Mouse (Mus musculus): Measurements from ENCODE around the gene Hcn3.

The Hcn3 gene

DNA sequence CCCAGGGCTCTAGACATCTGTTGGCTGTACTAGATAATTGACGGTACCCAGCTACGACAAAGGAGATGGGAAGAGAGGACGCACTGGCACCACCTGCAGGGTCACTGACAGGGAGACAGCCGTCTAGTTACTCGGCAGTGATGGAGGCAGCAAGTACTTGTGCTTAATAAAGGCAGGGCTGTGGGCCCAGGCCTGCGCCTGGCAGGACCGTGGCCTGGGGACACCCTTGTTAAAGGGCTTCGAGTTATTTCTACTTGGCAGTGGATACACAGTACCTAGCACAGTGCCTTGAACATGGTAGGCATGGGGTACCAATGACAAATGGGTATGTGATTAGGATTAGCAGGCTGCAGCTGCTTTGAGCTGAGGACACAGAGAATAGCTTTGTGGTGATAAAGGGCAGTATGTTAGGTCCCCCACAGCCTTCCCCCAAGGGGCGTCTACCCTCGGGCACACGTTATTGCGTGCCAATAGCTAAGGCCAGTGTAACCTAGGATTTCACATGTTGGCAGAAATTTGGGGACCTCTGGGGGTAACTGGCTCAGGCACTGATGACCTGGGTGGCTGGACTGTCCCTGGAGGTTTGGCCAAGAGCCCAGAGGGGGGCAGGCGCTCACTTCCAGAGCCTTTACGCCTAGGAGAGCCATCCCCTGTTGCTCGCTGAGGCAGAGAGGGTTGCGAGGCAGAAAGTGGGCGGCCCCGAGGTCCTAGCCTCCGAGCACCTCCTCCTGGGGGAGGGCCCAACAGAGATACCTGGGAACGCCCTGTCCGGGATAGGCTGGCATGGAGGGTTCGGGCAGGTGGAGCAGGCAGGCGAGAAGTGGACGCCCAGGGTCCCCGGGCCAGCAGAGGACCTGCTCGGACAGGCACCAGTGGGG lies 12.7 kb downstream of the Hcn3 start:
- in situ Hi-C loops (cut with MboI, MseI): no loop called here

DNA sequence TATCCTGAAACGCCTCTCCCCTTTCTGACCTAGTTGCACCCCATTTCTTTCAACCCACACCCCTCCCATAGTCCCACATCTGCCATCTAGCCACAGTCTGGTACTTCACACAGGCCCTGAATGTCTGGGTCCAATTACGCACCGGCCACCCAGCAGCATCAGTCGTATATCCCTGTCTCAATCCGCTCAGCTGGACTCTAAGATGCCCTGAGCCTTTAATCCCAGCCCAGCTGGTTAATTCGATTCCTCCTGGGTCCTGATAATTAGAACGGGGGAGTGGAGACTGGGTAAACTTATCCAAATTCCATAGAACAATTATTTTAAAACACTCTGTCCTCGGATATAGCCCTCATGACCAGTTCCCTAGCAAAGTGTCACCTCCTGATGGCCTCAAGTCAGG lies 14.4 kb downstream of the Hcn3 start:
- in situ Hi-C loops (cut with MboI, MseI): no loop called here

DNA sequence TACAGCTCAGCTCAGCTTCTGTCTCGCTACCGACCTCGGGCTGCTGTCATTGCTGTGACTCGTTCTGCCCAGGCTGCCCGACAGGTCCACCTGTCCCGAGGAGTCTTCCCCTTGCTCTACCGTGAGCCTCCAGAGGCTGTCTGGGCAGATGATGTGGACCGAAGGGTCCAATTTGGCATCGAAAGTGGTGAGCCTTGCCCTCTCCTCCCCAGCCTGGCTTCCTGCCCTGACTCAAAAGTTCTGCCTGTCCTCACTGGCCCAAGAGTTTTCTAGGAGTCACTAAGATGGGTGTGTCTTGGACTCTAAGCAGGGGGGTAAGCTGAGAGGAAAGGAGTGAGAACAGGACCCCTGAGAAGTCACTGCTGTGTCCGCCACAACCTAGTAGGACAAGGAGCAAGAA lies 15.2 kb downstream of the Hcn3 start:
- in situ Hi-C loops (cut with MboI, MseI): no loop called here

DNA sequence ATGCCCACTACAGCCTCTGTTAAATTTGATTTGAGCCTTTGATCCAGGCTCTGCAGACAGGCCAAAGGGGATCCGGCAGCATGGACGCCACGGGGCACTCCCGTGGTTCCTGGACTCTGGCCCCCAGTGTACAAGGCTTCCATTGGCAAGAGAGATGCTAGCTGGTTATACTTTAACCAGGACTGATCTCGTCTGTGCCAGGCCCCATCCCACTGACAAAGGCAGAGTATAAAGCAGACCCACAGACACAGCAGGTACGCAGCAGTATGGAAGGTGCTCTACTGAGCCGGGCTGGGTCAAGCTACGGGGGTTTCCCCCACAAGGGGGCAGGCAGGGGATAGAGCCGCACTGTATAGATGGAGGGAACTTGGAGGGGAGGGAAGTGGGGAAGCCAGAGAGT lies 23.6 kb downstream of the Hcn3 start:
- in situ Hi-C loops (cut with MboI, MseI): no loop called here

DNA sequence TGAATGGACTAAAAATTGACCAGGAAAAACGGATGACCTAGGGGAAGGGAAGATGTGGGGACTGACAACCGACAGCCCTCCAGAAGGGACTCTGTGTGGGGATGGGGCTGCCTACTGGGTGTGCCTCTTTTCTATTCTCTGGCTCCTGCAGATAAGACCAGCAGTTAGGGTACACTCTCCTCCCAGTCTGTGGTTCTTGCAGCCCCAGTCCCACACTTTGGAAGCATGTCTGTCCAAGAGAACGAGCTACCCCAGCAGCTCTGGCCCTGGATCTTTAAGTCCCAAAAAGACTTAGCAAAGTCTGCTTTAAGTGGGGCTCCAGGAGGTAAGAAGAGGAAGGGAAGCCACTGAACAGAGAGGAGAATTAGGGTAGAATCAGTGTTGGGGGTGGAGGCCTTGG lies 24.0 kb downstream of the Hcn3 start, which contains the start of gene Pklr:
Pklr (plus strand) TSS at position 185 of the 400 bp plus-strand sequence.
- in situ Hi-C loops (cut with MboI, MseI): no loop called here

DNA sequence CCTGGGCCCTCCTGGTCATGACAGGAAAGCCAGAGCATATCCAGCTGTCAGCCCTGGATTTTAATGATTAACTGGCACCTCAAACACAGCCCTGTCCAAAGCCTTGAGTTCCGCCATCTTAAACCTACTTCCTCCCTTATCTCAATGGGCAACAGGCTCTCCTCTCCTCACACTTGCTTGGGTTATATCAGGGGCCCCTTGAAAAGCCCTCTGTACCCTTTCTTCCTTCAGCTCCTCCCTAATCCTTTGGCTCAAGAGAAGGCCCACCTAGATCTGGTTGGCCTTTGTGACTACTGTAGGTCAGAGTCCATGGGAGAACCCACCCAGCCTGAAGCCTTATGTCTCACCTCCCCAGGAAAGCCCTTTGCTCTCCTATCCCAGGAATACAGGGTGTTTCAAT lies 26.2 kb downstream of the Hcn3 start:
- in situ Hi-C loops (cut with MboI, MseI): no loop called here

DNA sequence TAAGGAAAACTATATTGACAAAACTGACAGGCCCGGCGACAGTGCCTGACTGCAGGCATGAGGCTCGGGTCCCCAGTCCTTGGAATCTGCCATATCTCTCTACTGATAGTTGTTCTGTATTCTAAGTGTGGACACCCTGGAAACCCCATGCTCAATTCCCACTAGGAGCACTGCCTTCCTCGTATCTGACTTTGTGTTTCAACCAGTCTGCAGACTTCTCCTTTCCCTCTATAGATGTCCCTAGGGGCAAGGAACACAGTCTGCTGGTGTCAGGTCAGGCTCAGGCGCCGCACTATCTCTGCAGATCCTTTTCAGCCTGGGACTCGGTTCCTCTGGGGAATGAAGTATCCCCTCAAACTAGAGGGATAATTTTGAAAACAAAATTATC lies 26.9 kb downstream of the Hcn3 start:
- in situ Hi-C loops (cut with MboI, MseI): no loop called here

DNA sequence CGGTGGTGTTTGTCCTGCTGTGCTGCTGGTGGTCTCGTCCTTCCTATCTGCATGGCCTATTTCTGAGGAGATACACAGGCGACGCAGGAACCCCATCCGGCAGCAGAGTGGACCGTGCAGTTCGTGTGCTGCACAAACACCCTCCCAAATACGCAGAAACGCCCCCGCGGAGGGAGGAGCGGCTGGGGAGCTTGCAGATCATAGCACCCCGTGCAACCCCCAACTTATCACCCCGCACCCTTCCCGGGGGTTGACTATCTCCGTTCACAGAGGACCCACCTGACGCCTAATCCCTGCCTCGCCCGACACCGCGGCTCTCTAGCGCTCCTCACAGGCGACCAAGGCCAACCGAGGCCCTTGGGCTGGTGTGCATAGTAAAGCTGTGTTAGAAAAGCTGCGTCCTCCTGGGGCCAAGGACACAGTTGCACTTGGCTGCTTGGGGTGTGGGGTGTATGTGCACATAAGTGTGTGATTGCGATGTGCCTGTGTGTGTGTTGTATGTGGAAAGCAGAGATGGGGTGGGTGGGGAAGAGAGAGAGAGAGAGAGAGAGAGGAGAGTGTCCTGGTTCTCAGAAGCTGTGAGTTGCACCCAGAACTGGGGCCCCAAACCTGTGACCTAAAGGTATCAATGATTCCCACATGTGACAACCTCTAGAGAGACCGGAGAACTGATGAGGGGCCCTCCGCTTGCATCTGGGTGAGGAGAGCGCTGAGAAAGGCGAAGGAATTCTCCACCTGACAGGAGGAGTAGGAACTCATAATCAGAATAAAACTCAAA lies 27.5 kb downstream of the Hcn3 start:
- in situ Hi-C loops (cut with MboI, MseI): no loop called here

DNA sequence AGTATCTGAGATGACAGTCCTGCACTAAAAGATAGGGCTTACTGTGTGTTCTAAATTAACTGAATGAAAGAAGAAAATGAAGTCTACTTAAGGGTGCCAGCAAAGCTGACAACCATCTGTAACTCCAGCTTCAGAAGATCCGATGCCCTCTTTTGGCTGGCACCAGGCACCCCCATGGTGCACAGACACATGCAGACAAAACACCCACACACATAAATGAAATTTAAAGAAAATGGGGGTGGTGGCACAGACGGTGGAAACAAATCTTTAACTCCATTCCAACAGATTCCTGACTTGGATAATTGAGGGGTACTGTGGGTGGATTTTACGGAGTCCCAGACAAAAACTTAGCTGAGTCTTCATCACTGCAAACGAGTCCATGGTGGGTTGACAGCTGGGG lies 28.2 kb downstream of the Hcn3 start:
- in situ Hi-C loops (cut with MboI, MseI): no loop called here

DNA sequence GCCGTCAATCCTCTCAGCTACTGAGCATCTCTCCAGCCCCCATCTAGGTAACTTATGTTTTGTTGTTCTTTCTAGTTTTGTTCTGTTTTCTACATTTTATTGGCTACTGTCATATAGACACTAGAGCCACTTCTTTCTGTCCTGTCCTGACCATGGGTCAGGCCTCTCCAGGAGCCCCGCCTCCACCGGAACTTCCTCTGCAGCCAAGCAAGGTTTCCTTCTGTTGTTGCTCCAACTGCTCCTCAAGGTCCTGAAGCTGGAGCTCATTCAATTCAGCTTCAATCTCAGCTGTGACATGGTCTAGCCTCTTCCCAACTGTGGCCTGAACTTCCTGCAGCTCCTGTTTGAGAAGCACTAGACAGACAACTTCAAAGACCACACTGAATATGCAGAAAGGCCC lies 30.1 kb downstream of the Hcn3 start:
- in situ Hi-C loops (cut with MboI, MseI): no loop called here

DNA sequence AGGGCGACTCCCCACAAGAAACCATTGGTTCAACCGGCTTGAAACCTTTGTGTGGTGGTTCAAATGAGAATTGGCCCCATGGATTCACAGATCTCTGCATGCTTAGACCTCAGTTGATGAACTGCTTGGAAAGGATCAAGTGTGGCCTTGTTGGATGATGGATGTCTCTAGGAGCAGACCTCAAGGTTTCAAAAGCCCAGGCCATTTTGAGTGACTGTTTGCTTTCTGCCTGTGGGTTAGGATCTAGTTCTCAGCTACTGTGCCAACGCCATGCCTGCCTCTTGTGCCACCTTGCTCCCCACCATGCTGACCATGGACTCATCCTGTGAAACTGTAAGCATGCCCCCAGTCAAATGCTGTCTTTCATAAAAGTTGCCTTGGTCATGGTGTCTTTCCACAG lies 34.0 kb downstream of the Hcn3 start:
- in situ Hi-C loops (cut with MboI, MseI): no loop called here

DNA sequence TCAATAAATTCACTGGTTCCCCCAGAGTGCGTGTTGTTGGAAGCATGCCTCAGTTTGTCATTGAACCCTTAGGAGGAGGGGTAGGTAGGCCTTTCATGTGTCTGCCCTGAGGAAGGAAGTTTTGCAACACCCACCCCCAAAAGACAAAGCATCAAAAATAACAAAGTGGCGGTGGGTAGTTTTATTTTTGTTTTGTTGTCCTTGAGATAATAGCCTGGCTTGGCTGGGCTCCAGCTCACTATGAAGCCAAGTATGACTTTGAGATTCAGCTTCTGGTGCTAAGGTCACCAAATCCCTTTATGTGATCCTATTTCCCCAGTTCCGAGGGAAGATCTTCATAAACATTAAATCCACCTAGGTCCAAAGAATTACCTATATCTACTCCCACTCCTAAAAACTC lies 35.8 kb downstream of the Hcn3 start:
- in situ Hi-C loops (cut with MboI, MseI): no loop called here

DNA sequence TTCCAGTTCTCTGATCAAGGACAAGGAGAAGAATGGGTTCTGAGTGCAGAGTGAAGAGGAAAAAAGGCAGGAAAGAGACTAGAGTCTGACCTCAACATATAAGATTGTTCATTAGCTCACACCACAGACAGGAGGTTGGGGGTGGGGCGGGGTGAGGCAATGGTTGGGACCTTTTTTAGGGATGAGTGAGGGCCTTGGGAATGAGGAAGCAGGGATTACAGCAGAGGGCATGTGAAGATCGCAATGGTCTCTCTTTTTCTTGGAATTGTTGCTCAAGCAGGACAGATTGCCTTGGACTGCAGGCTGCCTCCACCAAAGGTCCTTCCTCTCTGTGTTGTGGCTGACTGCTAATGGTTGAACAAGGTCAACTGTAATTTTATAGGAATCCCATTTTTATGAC lies 36.7 kb downstream of the Hcn3 start:
- in situ Hi-C loops (cut with MboI, MseI): no loop called here

DNA sequence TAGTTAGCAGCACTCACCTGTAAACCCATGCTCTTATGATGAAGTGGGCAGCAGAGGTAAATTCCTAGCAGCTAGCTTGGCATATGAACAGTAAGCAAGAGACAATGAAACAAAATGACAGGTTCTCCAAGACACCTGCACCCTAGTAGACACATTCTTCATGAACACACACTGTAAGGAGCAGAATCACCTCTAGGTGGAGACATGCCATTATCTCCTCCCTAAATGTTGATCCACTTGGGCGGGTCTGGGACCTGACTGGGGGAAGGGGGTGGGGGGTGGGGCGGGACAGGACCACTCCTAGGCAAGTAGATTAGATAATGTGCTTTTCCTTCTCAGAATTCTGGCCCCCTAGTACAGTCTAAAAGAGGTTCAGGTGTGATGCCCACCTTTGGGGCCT lies 44.5 kb downstream of the Hcn3 start:
- in situ Hi-C loops (cut with MboI, MseI): no loop called here

DNA sequence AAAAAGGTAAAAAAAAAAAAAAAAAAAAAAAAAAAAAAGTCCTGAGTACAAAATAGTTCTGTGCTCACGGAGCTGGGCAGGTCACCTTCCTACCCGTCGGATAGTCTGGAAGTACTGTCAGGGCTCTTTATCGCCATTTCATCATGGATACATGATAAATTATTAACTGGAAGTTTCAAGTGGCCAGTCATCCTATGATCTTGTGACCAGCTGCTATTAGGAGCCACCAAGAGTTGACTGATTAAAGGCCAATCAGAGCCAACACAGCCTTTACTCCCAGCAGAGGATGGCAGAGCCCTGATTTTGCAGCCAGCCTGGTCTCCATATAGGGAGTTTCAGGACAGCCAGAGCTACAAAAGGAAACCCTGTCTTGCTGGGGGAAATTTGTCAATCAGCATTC lies 46.9 kb downstream of the Hcn3 start:
- in situ Hi-C loops (cut with MboI, MseI): no loop called here

DNA sequence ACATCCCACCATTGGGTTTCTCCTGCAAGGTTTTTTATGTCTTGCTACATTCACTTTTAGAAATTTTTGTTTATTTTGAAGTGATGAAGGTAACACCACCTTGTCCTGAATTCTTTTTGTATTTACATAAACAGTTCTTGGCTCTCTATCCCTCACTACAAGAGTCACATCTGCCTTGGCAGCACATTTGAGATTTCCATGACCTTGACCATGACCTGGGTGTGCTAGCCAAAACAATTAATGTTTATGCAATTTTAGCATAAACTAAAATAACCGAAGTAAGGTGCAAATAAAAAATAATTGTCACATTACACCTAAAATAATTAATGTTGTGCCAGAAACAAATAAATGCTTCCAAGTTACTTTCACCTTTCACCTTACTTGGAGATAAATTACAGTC lies 51.9 kb downstream of the Hcn3 start:
- in situ Hi-C loops (cut with MboI, MseI): no loop called here

DNA sequence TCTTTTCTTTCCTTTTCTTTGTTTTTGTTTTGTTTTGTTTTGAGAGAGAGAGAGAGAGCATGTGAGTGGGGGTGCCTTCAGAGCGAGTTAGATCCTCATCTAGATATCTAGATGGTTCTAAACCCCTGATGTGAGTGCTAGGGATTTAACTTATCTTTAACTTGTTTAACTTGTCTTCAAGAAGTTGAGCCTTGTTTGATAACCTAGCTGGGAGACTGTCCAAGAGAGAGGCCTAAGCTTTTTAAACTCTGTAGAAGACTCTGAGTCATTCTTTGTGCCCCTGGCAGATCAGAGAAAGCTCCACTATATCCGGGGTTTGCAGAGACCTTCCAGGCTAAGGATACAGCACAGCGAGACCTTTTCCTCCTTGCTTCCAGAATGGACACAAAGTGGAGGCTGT lies 52.5 kb downstream of the Hcn3 start:
- in situ Hi-C loops (cut with MboI, MseI): no loop called here

DNA sequence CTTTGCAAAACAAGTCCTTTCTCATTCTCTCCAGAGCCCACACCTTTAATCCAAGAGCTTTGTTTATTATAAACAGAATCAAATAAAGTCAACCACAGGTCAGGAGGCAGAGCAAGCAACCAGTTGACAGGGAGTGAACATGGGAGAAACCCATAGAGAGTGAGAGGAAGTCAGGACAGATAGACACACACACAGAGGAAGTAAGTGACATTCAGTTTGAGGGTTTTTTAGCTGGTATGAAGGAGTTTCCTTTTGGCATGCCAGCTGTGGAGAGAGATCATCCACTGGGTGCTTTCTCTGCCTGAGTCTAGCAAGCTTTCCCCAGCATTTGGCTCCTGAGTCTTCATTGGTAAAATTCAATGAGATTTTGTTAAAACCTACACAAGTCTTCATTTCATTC lies 53.1 kb downstream of the Hcn3 start:
- in situ Hi-C loops (cut with MboI, MseI): no loop called here

DNA sequence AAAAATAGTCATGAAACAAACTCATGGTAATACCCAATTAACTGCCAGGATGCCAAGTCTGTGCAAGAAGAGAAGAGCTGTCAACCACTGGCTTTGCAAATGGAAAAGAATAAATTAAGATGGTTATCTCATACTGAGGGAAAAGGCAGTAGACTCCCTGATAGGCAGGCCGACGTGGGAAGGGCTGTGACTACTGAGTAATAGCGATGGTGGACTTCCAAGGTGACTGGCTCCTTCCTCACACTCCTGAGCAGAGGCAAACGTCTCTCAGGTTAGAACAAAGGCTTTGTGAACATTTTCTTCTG lies 56.8 kb downstream of the Hcn3 start:
- in situ Hi-C loops (cut with MboI, MseI): no loop called here

DNA sequence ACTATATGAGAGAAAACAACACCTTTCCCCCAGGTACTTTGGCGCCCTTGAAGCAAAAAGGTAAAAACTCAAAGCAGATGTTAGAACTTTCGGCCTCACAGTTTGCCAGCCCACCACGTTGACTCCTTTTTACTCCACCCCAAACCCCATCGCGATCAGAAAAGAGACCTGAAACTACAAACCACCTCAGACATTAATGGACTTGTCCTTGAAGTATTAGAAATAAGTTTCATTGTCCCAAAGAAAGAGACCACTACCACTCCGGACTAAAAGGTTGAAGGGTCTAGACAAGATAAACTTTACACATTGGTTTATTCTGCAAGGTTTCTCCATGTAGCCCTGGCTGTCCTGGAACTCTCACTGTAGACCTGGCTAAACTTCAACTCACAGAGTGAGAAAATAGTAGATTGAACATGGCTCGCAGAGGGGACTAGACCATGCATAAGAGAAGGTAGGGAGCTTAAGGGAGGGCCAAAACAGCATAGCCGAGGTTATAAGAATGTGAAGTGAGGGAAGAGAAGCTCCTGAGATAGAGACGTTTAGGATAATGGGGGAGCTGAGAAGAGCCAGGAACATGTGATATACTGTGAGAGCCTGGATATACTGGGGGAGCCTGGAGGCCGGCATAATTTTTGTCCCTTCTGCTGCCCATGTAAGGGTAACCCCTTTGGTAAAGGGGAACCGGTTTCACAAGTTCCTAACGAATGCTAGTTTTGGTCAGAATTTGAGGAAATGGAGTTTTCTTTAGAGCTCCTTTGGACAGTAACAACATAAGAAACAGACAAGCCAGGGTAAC lies 57.3 kb downstream of the Hcn3 start:
- in situ Hi-C loops (cut with MboI, MseI): no loop called here

DNA sequence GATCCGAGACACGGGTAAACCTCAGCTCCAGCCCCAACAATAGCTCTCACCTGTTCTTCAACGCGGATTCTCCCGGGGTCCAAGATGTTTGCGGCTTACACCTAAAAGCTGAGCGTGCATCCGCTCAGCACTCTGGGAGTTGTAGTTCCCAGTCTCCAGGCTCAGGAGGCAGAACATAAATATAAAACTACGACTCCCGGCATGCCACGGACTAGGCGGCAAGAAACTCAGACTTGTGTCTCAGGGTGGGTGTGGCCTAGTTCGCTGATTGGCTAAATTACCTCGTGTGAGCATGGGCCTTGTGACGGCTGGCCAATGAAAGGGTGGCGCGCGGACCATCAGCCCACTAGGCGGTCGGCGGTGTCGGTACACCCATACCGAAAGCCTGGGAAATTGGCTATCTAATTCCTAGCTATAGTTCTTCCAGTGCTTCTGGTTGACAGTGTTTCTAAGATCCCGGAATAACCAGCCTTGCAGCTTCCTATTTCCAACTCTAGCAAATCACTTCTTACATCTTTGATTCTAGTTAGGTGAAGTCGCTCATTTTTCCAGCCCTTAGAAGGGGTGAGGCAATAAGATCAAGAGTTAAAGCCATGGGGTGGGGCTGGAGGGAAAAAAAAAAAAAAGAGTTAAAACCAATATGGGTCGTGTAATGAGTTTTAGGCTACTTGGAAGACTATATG lies 58.0 kb downstream of the Hcn3 start, which contains the start of gene Fdps:
Fdps (minus strand) TSS at position 148 of the 683 bp plus-strand sequence.
- in situ Hi-C loops (cut with MboI, MseI): no loop called here

DNA sequence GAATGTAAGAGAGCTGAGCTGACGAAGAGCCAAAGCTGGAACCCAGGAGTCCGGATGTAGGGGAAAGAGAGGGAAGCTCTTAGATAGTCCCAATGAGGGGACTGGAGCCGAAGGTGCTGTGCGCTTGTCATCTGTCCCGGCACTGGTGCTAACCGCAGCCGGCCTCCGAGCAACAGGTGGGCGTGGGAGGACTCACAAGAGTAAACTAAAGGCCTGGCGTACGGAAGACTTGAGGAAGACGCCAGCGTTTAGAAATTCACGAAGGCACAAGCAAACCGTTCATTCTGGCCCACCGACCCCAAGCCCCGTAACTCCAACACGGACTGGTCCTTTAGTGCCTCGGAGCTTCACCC lies 58.6 kb downstream of the Hcn3 start:
- in situ Hi-C loops (cut with MboI, MseI): no loop called here
